Mouse (Mus musculus) CH12.LX (cell line): Measurements from ENCODE around the gene Fxr2. TPM values are rescaled to one million over a fixed set of nuclear protein-coding genes. Genes with fewer than 3 reads are reported as not detected.

Experiments
- DNase-seq: peaks from one replicate; pipeline ENCODE4 v3.0.0-alpha.2; 2013; ENCODE audit errors: extremely low read depth
- H3K27ac ChIP-seq: 2 replicates; pipeline ENCODE4 v1.5.1; 2012; ENCODE audit warnings: low read depth, mild to moderate bottlenecking, control low read depth, moderate library complexity; ENCODE audit not compliant: insufficient read depth
- H3K27me3 ChIP-seq: replicated peaks from 2 replicates; pipeline ENCODE3; 2012; ENCODE audit warnings: inconsistent platforms
- H3K36me3 ChIP-seq, 2 experiments: replicated peaks in 1 of 2; 2 replicates each; pipeline versions ENCODE3 to v1.6.1; 2012; ENCODE audit warnings: inconsistent platforms in 1 of 2, low read length in 1 of 2, mild to moderate bottlenecking in 1 of 2, mixed read lengths in 1 of 2, moderate library complexity in 1 of 2; ENCODE audit not compliant: control insufficient read depth in 1 of 2, insufficient read depth in 1 of 2
- H3K4me1 ChIP-seq, 2 experiments: 2 replicates each; pipeline ENCODE4 v1.6.1; 2012; ENCODE audit warnings: inconsistent platforms in 1 of 2, moderate library complexity in 1 of 2; ENCODE audit not compliant: insufficient read depth in 2 of 2, control insufficient read depth in 1 of 2
- H3K4me2 ChIP-seq: 2 replicates; pipeline ENCODE4 v1.6.1; 2012; ENCODE audit warnings: low read depth, mild to moderate bottlenecking, control low read depth; ENCODE audit not compliant: poor library complexity, insufficient read depth, severe bottlenecking
- H3K4me3 ChIP-seq, 3 experiments: fragments of 150-350 bp in 1 of 3; sonication (generic) in 1 of 3; replicated peaks in 1 of 3; 2 replicates each; pipeline versions ENCODE3 to v1.5.1; 2011 to 2012; ENCODE audit warnings: low read depth in 2 of 3, low read length in 2 of 3, mild to moderate bottlenecking in 2 of 3, moderate library complexity in 2 of 3, control low read depth in 1 of 3, improper control_type of control experiment in 1 of 3, inconsistent platforms in 1 of 3, mixed read lengths in 1 of 3; ENCODE audit not compliant: poor library complexity in 1 of 3
- H3K79me2 ChIP-seq: replicated peaks from 2 replicates; pipeline ENCODE4 v1.6.1; 2012; ENCODE audit warnings: mild to moderate bottlenecking, moderate library complexity; ENCODE audit not compliant: control insufficient read depth, poor library complexity, insufficient read depth, severe bottlenecking; ENCODE audit errors: extremely low read depth
- H3K9ac ChIP-seq: 2 replicates; pipeline ENCODE4 v1.6.1; 2012; ENCODE audit warnings: low read depth, mild to moderate bottlenecking, control low read depth, moderate library complexity; ENCODE audit not compliant: insufficient read depth
- H3K9me3 ChIP-seq: replicated peaks from 2 replicates; pipeline ENCODE3; 2012; ENCODE audit warnings: low read length, inconsistent platforms, mixed read lengths
- BHLHE40 ChIP-seq: IDR thresholded peaks from 2 replicates; pipeline ENCODE4 v1.6.1; 2011; ENCODE audit warnings: mild to moderate bottlenecking, low read depth, low read length, improper control_type of control experiment
- CTCF ChIP-seq, 2 experiments: IDR thresholded peaks in 1 of 2; conservative IDR thresholded peaks in 1 of 2; 2 replicates each; pipeline ENCODE4 v1.5.1; 2011 to 2012; ENCODE audit warnings: low read depth in 2 of 2, low read length in 2 of 2, improper control_type of control experiment in 1 of 2, inconsistent platforms in 1 of 2, mild to moderate bottlenecking in 1 of 2, moderate library complexity in 1 of 2
- E2F4 ChIP-seq: IDR thresholded peaks from 2 replicates; pipeline ENCODE4 v1.6.1; 2011; ENCODE audit warnings: low read depth, low read length, improper control_type of control experiment; ENCODE audit not compliant: insufficient replicate concordance
- ELF1 ChIP-seq: IDR thresholded peaks from 2 replicates; pipeline ENCODE4 v1.6.1; 2014; ENCODE audit warnings: low read depth, mild to moderate bottlenecking, inconsistent platforms, low read length, improper control_type of control experiment
- EP300 ChIP-seq: IDR thresholded peaks from 2 replicates; pipeline ENCODE4 v1.6.1; 2011; ENCODE audit warnings: low read length, improper control_type of control experiment
- ETS1 ChIP-seq: conservative IDR thresholded peaks from 2 replicates; pipeline ENCODE4 v1.6.1; 2012; ENCODE audit warnings: low read depth, mild to moderate bottlenecking, inconsistent platforms, low read length, improper control_type of control experiment, moderate library complexity
- HCFC1 ChIP-seq: IDR thresholded peaks from 2 replicates; pipeline ENCODE4 v1.6.1; 2012; ENCODE audit warnings: low read depth, mild to moderate bottlenecking, inconsistent platforms, low read length, improper control_type of control experiment
- IRF4 ChIP-seq: IDR thresholded peaks from 2 replicates; pipeline ENCODE4 v1.6.1; 2014; ENCODE audit warnings: low read depth, mild to moderate bottlenecking, inconsistent platforms, low read length, improper control_type of control experiment
- JUND ChIP-seq: conservative IDR thresholded peaks from 2 replicates; pipeline ENCODE4 v1.6.1; 2011; ENCODE audit warnings: low read depth, low read length, improper control_type of control experiment
- KAT2A ChIP-seq: IDR thresholded peaks from 2 replicates; pipeline ENCODE4 v1.6.1; 2012; ENCODE audit warnings: low read length, improper control_type of control experiment, inconsistent platforms; ENCODE audit not compliant: insufficient replicate concordance
- MAX ChIP-seq: IDR thresholded peaks from 2 replicates; pipeline ENCODE4 v1.6.1; 2011; ENCODE audit warnings: low read length, improper control_type of control experiment
- MXI1 ChIP-seq: IDR thresholded peaks from 2 replicates; pipeline ENCODE4 v1.6.1; 2011; ENCODE audit warnings: mild to moderate bottlenecking, low read depth, low read length, improper control_type of control experiment
- MYC ChIP-seq: IDR thresholded peaks from 2 replicates; pipeline ENCODE4 v1.6.1; 2011; ENCODE audit warnings: low read depth, mild to moderate bottlenecking, improper control_type of control experiment, low read length
- NELFE ChIP-seq: IDR thresholded peaks from 2 replicates; pipeline ENCODE4 v1.6.1; 2011; ENCODE audit warnings: low read depth, low read length, improper control_type of control experiment
- NRF1 ChIP-seq: IDR thresholded peaks from 2 replicates; pipeline ENCODE4 v1.6.1; 2014; ENCODE audit warnings: low read depth, mild to moderate bottlenecking, inconsistent platforms, low read length, improper control_type of control experiment, moderate library complexity
- PAX5 ChIP-seq: IDR thresholded peaks from 2 replicates; pipeline ENCODE4 v1.6.1; 2012; ENCODE audit warnings: low read length, inconsistent platforms, mixed read lengths
- POLR2A ChIP-seq: IDR thresholded peaks from 2 replicates; pipeline ENCODE4 v1.6.1; 2011; ENCODE audit warnings: low read depth, mild to moderate bottlenecking, improper control_type of control experiment, low read length
- POLR2AphosphoS2 ChIP-seq: IDR thresholded peaks from 2 replicates; pipeline ENCODE4 v1.6.1; 2011; ENCODE audit warnings: low read depth, low read length, improper control_type of control experiment
- RAD21 ChIP-seq: IDR thresholded peaks from 2 replicates; pipeline ENCODE4 v1.6.1; 2011; ENCODE audit warnings: low read depth, mild to moderate bottlenecking, low read length, improper control_type of control experiment, moderate library complexity
- SIN3A ChIP-seq: IDR thresholded peaks from 2 replicates; pipeline ENCODE4 v1.6.1; 2012; ENCODE audit warnings: low read length, improper control_type of control experiment, inconsistent platforms
- SMC3 ChIP-seq: IDR thresholded peaks from 2 replicates; pipeline ENCODE4 v1.6.1; 2011; ENCODE audit warnings: low read depth, low read length, improper control_type of control experiment
- TBP ChIP-seq: conservative IDR thresholded peaks from 2 replicates; pipeline ENCODE4 v1.6.1; 2011; ENCODE audit warnings: low read depth, low read length, improper control_type of control experiment
- TCF12 ChIP-seq: IDR thresholded peaks from 2 replicates; pipeline ENCODE4 v1.6.1; 2014; ENCODE audit warnings: low read depth, mild to moderate bottlenecking, inconsistent platforms, low read length, improper control_type of control experiment
- ZMIZ1 ChIP-seq: IDR thresholded peaks from 2 replicates; pipeline ENCODE4 v1.6.1; 2012; ENCODE audit warnings: low read depth, mild to moderate bottlenecking, inconsistent platforms, low read length, improper control_type of control experiment
- ZNF384 ChIP-seq: IDR thresholded peaks from 2 replicates; pipeline ENCODE4 v1.6.1; 2012; ENCODE audit warnings: low read depth, low read length, improper control_type of control experiment, inconsistent platforms
- dilution Hi-C: fragments of 300-500 bp; cut with MboI; formaldehyde crosslinking; loops from 2 replicates; pipeline ENCODE4 v1.14.3; 2020; ENCODE audit warnings: low sequenced_read_pairs; ENCODE audit not compliant: extremely low pct_unique_long_range_greater_than_20kb, extremely low pct_ligation_motif_present
- in situ Hi-C: fragments of 300-500 bp; cut with MboI; formaldehyde crosslinking; loops from 3 replicates; pipeline ENCODE4 v1.14.3; 2019; ENCODE audit warnings: low sequenced_read_pairs, low pct_ligation_motif_present, low pct_unique_long_range_greater_than_20kb, mixed read lengths
- polyA plus RNA-seq: library from polyadenylated mRNA; unstranded; fragments of >175 nt; gene quantifications from 2 replicates; pipeline ENCODE4 v1.2.1, GENCODE M21; 2012; ENCODE audit warnings: low read depth; ENCODE audit not compliant: insufficient read length
- total RNA-seq, 2 experiments: library from RNA; depleted of rRNA; stranded (reverse); fragments of 300-350 nt in 1 of 2; fragments of >200 nt in 1 of 2; gene quantifications; 2 replicates each; pipeline ENCODE4 v1.2.3; 2012 to 2014

The Fxr2 gene
- 96.4 and 104 TPM in 2 replicates for total RNA-seq (2012; rRNA removed)
- 83.3 and 101 TPM in 2 replicates for total RNA-seq (2014; rRNA removed)
- 90.5 and 103 TPM in 2 replicates for polyA plus RNA-seq

DNA sequence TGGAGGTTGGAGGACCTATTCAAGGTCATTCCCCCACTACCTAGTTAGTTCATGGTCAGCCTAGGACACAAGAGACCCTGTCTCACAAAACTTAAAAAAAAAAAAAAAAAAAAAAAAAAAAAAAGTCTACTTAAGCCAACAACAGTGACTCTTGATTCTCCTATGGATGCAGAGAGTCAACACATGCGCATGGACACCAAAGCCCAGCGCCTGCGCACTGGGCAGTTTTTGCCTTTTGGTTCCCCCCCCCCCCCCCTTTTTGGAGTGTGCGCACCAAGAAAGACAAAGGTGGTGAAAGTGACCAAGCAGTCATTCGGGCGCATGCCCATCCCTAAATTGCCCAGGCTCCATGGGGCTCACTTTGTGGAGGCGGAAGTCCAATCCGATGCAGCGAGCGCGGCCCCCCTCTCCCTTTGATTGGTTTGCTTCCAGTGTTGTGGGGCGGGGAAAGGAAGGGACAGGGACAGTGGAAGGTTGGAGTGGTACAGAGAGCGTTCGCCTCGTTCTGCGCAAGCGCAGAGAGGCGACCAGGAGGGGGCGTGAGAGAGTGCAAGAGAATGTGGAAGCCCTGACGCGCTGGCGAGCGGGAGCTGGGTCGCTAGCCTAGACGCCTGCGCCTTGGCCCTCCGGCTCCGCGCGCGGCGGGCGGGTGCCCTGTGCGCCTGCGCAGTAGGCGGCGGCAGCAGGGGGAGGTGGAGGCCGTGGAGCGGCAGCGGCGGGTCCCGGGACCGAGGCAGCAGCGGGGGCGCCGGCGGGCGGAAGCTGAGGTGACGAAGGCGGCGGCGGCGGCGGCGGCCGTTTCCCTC is at the start of gene Fxr2:
Gene Fxr2, plus strand, starts transcription at position 707 of the 806 bp plus-strand sequence.
- peak within 1 kb of the TSS; percentile 94 for H3K9ac ChIP-seq
- peaks cover 1 to 15% of the 10 kb centered on the region in 2 experiments for H3K36me3 ChIP-seq
- peak within 1 kb of the TSS; percentile 73 for H3K27ac ChIP-seq
- H3K4me3 ChIP-seq: peak within 1 kb of the TSS; percentile 90 to 95 (median 90)
- dilution Hi-C loops (no loop called here), in situ Hi-C loops (no loop called here)
- H3K4me2 ChIP-seq: peak within 1 kb of the TSS; percentile 89
- H3K27me3 ChIP-seq: no peaks in the 10 kb centered on the region
- no peaks in the 10 kb centered on the region for H3K9me3 ChIP-seq
- H3K4me1 ChIP-seq: peaks cover 0 to 50% of the 10 kb centered on the region in 2 experiments; a peak in 2 of 4 replicates
- peak; percentile 100 for DNase-seq
- TF ChIP-seq TCF12 (peak; percentile 67; the same call in 1 of the 2 replicates), ZNF384 (peak; percentile 98), NELFE (peak; percentile 77), POLR2AphosphoS2 (0 out of 2 replicates have a peak, but pooled peaks have one; percentile 40), MYC (peak; percentile 23; the same call in 1 of the 2 replicates), EP300 (no peak), ZMIZ1 (peak; percentile 66; the same call in 1 of the 2 replicates), POLR2A (peak; percentile 71), RAD21 (no peak; the same call in none of the 2 replicates), ELF1 (peak; percentile 95), PAX5 (no peak), BHLHE40 (peak; percentile 71; the same call in 1 of the 2 replicates), E2F4 (0 out of 2 replicates have a peak, but pooled peaks have one; percentile 74), NRF1 (peak; percentile 86), IRF4 (peak; percentile 47), HCFC1 (peak; percentile 72), ETS1 (peak; percentile 67), SIN3A (no peak; the same call in none of the 2 replicates), SMC3 (no peak; the same call in 1 of the 2 replicates), MAX (peak; percentile 74; the same call in 1 of the 2 replicates), CTCF (conservative IDR thresholded peaks at IDR 0.05 in 1 of 2, IDR thresholded peaks at IDR 0.05 in 1 of 2; ENCODE audit: low read depth in 2 of 2, low read length in 2 of 2) (peak; percentile 12 to 91; a peak in 2 of 4 replicates), JUND (no peak), MXI1 (peak; percentile 49; the same call in 1 of the 2 replicates), TBP (peak; percentile 77), KAT2A (peak; percentile 44; the same call in 1 of the 2 replicates)
- H3K79me2 ChIP-seq: peaks cover 44% of the 10 kb centered on the region
